In the genomic region with DNA sequence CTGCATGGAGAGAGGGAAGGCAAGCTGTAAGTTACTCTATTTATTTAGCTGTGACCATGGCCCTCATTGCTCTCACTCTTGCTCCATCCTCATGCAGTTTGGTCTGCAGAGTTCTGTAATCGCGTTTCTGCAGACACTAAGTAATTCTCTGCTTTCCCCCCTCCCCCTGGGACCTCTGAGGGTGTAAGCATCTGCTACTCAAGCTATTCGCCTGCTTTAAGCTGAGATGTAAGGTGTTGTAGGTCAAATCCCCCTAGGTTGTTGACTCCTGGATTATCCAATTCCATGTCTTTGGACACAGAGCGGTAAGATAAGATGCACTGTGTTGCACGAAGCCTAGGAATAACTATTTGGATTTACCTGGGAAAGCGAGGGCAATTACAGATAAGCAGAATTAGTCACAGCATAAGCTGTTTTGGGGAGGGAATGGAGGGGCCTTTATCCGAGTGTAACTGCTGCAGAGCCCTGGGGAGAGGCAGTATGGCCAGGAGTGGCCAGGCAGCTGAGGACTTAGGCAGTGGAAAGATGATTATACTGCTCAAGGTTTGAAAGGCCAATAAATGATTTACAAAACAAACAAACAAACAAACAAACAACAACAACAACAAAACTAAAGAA, we compare ENCODE assay signal across 21 mouse cellular contexts.
"Had no signal": no experiment of that assay in that cellular context is flagged by ENCODE, and none has a peak within 500 bp of the region (broad histone marks: within the 10 kb centered on the region; RNA-seq: fewer than 3 reads in every experiment).

No protein-coding gene starts in this region.

- H3K4me2 ChIP-seq: intestine, embryonic 15.5 days; limb, embryonic 13.5 days; liver, embryonic 12.5 days; liver, embryonic 15.5 days; lung, embryonic 15.5 days; neural tube, embryonic 12.5 days; neural tube, embryonic 15.5 days; stomach, embryonic 15.5 days had no signal

- H3K9ac ChIP-seq: intestine, embryonic 15.5 days; limb, embryonic 13.5 days; liver, embryonic 12.5 days; liver, embryonic 15.5 days; lung, embryonic 15.5 days; neural tube, embryonic 12.5 days; neural tube, embryonic 15.5 days; stomach, embryonic 15.5 days had no signal

- H3K4me3 ChIP-seq: intestine, embryonic 15.5 days; limb, embryonic 10.5 days; limb, embryonic 13.5 days; liver, embryonic 12.5 days; liver, embryonic 15.5 days; lung, embryonic 15.5 days; neural tube, embryonic 12.5 days; neural tube, embryonic 15.5 days; stomach, embryonic 15.5 days had no signal

- H3K9me3 ChIP-seq: intestine, embryonic 15.5 days; limb, embryonic 10.5 days; limb, embryonic 13.5 days; liver, embryonic 12.5 days; liver, embryonic 15.5 days; lung, embryonic 15.5 days; neural tube, embryonic 12.5 days; neural tube, embryonic 15.5 days; stomach, embryonic 15.5 days had no signal

- DNase-seq: kidney, adult 11 months; kidney, adult 9 months; kidney, postnatal 14 days; kidney, postnatal 4 days; liver; lung, adult 18-20 months; lung, postnatal 10 days; lung, postnatal 36 days; right cerebral cortex, postnatal 25 days; spleen, adult 18-20 months; thymus, postnatal 25 days had no signal

- H3K4me1 ChIP-seq: intestine, embryonic 15.5 days; limb, embryonic 10.5 days; limb, embryonic 13.5 days; liver, embryonic 12.5 days; liver, embryonic 15.5 days; lung, embryonic 15.5 days; megakaryocyte, embryonic 14.5 days; neural tube, embryonic 12.5 days; neural tube, embryonic 15.5 days; stomach, embryonic 15.5 days had no signal

- ATAC-seq: intestine, embryonic 15.5 days; liver, embryonic 12.5 days had no signal

- H3K27ac ChIP-seq: intestine, embryonic 15.5 days; limb, embryonic 10.5 days; limb, embryonic 13.5 days; liver, embryonic 12.5 days; liver, embryonic 15.5 days; lung, embryonic 15.5 days; neural tube, embryonic 12.5 days; neural tube, embryonic 15.5 days; stomach, embryonic 15.5 days had no signal

- H3K27me3 ChIP-seq: intestine, embryonic 15.5 days; limb, embryonic 13.5 days; liver, embryonic 12.5 days; liver, embryonic 15.5 days; lung, embryonic 15.5 days; megakaryocyte, embryonic 14.5 days; neural tube, embryonic 12.5 days; neural tube, embryonic 15.5 days; stomach, embryonic 15.5 days had no signal

- H3K36me3 ChIP-seq: intestine, embryonic 15.5 days; limb, embryonic 10.5 days; limb, embryonic 13.5 days; liver, embryonic 12.5 days; liver, embryonic 15.5 days; lung, embryonic 15.5 days; neural tube, embryonic 12.5 days; neural tube, embryonic 15.5 days; stomach, embryonic 15.5 days had no signal
